ENCODE assay signal across 31 mouse cellular contexts in genomic region chr2:163347517-163348184, GRCm38 (mm10). TPM values are rescaled to one million over a fixed set of nuclear protein-coding genes. Genes with fewer than 3 reads are reported as not detected.
A peak's percentile ranks its signal among the peaks of the same experiment; 100 is the strongest.
DNase-seq lines count a peak whose midpoint lies in the region; ATAC-seq and TF ChIP-seq lines count a peak whose summit lies in the region.
"Had no signal": no experiment of that assay in that cellular context is flagged by ENCODE, and none has a peak within 500 bp of the region (broad histone marks: within the 10 kb centered on the region; RNA-seq: fewer than 3 reads in every experiment).

No protein-coding gene starts in this region.

- no peak for ATAC-seq in heart, embryonic 14.5 days (ENCODE audit: insufficient number of reproducible peaks, insufficient read depth, low FRiP score, low read depth)
- no peak for ATAC-seq in intestine, embryonic 16.5 days
- no peak for ATAC-seq in intestine, embryonic 15.5 days
- ATAC-seq: forebrain, embryonic 13.5 days; hindbrain, postnatal 0 days had no signal

- no peak for TF ChIP-seq POLR2A in thymus, adult 2 months (IDR thresholded peaks at IDR 0.05; ENCODE audit: control insufficient read depth, extremely low read depth, insufficient read depth, low read length, poor library complexity)

- H3K9ac ChIP-seq in heart, embryonic 14.5 days (ENCODE audit: low read length): 0 out of 2 replicates have a peak overlapping the region, but pooled peaks have one; percentile 2
- 0 out of 2 replicates have a peak overlapping the region, but pooled peaks have one; percentile 33 for H3K9ac ChIP-seq in intestine, embryonic 16.5 days (ENCODE audit: low read depth, low read length)
- no peak overlapping the region for H3K9ac ChIP-seq in intestine, embryonic 15.5 days
- H3K9ac ChIP-seq: forebrain, embryonic 13.5 days; heart, embryonic 15.5 days; hindbrain, embryonic 12.5 days; kidney, embryonic 15.5 days; limb, embryonic 13.5 days; lung, embryonic 15.5 days; stomach, embryonic 15.5 days had no signal

- H3K9me3 ChIP-seq in heart, embryonic 14.5 days (ENCODE audit: control insufficient read depth, low read length): no peaks in the 10 kb centered on the region
- H3K9me3 ChIP-seq in intestine, embryonic 16.5 days (ENCODE audit: control insufficient read depth, low read length): no peaks in the 10 kb centered on the region
- H3K9me3 ChIP-seq in intestine, embryonic 15.5 days: no peaks in the 10 kb centered on the region
- H3K9me3 ChIP-seq: forebrain, embryonic 13.5 days; G1E; heart, embryonic 15.5 days; hindbrain, embryonic 12.5 days; kidney, embryonic 15.5 days; limb, embryonic 13.5 days; lung, embryonic 15.5 days; stomach, embryonic 15.5 days had no signal

- no peak for DNase-seq in gastrocnemius, adult 2 months
- no peak for DNase-seq in gastrocnemius, postnatal 14 days
- DNase-seq in heart, postnatal 14 days: no peak
- DNase-seq in thymus, adult 2 months: no peak
- DNase-seq: adrenal gland, adult 8-10 months; cerebellum, adult 2 months; cerebellum, postnatal 14 days; gastrocnemius, postnatal 25 days; kidney, adult 18-20 months; kidney, postnatal 25 days; lung, postnatal 36 days; midbrain, embryonic 14.5 days; right cerebral cortex, postnatal 25 days; thymus, postnatal 14 days had no signal

- intact Hi-C loops in gastrocnemius, adult 2 months (cut with DNase I): no loop called here
- intact Hi-C loops in gastrocnemius, postnatal 14 days (cut with DNase I; ENCODE audit: low total_unique reads): no loop called here
- intact Hi-C loops in heart, postnatal 14 days (cut with DNase I): no loop called here

- peak overlapping the region; percentile 92 for H3K27ac ChIP-seq in gastrocnemius, adult 2 months
- H3K27ac ChIP-seq in heart, embryonic 14.5 days (replicated peaks in 1 of 2; ENCODE audit: control insufficient read depth in 1 of 2, insufficient read depth in 1 of 2, low read depth in 2 of 2, low read length in 2 of 2): peak overlapping the region in 1 of 2 experiments; percentile 14; a peak in 2 of 4 replicates
- H3K27ac ChIP-seq in intestine, embryonic 16.5 days (ENCODE audit: low read length): no peak overlapping the region; the same call in 1 of the 2 replicates
- H3K27ac ChIP-seq in intestine, embryonic 15.5 days: no peak overlapping the region
- no peak overlapping the region for H3K27ac ChIP-seq in thymus, adult 2 months (ENCODE audit: control insufficient read depth, insufficient read depth, low read length)
- H3K27ac ChIP-seq: forebrain, embryonic 13.5 days; hindbrain, embryonic 12.5 days; hindbrain, postnatal 0 days; kidney, embryonic 15.5 days; layer of hippocampus, adult 2 months; left cerebral cortex, adult 2 months; limb, embryonic 13.5 days; lung, embryonic 15.5 days had no signal

- WGBS in heart, embryonic 14.5 days: 35% methylated on average over 8 of the region's 8 CpGs
- WGBS in intestine, embryonic 16.5 days: 80% methylated on average over 8 of the region's 8 CpGs
- 80% methylated on average over 8 of the region's 8 CpGs for WGBS in intestine, embryonic 15.5 days
- WGBS in thymus, adult 2 months: 86% methylated on average over 8 of the region's 8 CpGs

- peaks cover 47 to 62% of the 10 kb centered on the region in 2 experiments for H3K4me1 ChIP-seq in heart, embryonic 14.5 days (ENCODE audit: control insufficient read depth in 2 of 2, insufficient read depth in 2 of 2, low read length in 2 of 2)
- peaks cover 7% of the 10 kb centered on the region; the same call in 1 of the 2 replicates for H3K4me1 ChIP-seq in intestine, embryonic 16.5 days (ENCODE audit: control insufficient read depth, insufficient read depth, low read length)
- peaks cover 9% of the 10 kb centered on the region; the same call in 1 of the 2 replicates for H3K4me1 ChIP-seq in intestine, embryonic 15.5 days (replicated peaks)
- H3K4me1 ChIP-seq in thymus, adult 2 months (replicated peaks; ENCODE audit: control insufficient read depth, insufficient read depth, low read length): no peaks in the 10 kb centered on the region
- H3K4me1 ChIP-seq: forebrain, embryonic 13.5 days; hindbrain, embryonic 12.5 days; kidney, embryonic 15.5 days had no signal

- H3K36me3 ChIP-seq in heart, embryonic 14.5 days (ENCODE audit: control insufficient read depth, insufficient read depth, low read length): peaks cover 49% of the 10 kb centered on the region
- no peaks in the 10 kb centered on the region for H3K36me3 ChIP-seq in intestine, embryonic 16.5 days (ENCODE audit: control insufficient read depth, insufficient read depth, low read length)
- no peaks in the 10 kb centered on the region for H3K36me3 ChIP-seq in intestine, embryonic 15.5 days
- H3K36me3 ChIP-seq in thymus, adult 2 months (ENCODE audit: control insufficient read depth, insufficient read depth, low read length): no peaks in the 10 kb centered on the region
- H3K36me3 ChIP-seq: G1E; hindbrain, embryonic 12.5 days; kidney, embryonic 15.5 days; limb, embryonic 13.5 days; lung, embryonic 15.5 days; stomach, embryonic 15.5 days had no signal

- peak overlapping the region; percentile 33 for H3K4me3 ChIP-seq in gastrocnemius, adult 2 months
- no peak overlapping the region for H3K4me3 ChIP-seq in heart, embryonic 14.5 days (ENCODE audit: control insufficient read depth in 1 of 2, insufficient read depth in 1 of 2, low read depth in 1 of 2, low read length in 2 of 2)
- no peak overlapping the region for H3K4me3 ChIP-seq in intestine, embryonic 16.5 days (ENCODE audit: low read length)
- no peak overlapping the region for H3K4me3 ChIP-seq in intestine, embryonic 15.5 days (replicated peaks)
- no peak overlapping the region for H3K4me3 ChIP-seq in thymus, adult 2 months (ENCODE audit: control insufficient read depth, insufficient read depth, low read length)
- H3K4me3 ChIP-seq: forebrain, embryonic 13.5 days; heart, embryonic 15.5 days; hindbrain, embryonic 12.5 days; kidney, embryonic 15.5 days; layer of hippocampus, adult 2 months; left cerebral cortex, adult 2 months; limb, embryonic 13.5 days; lung, embryonic 15.5 days; stomach, embryonic 15.5 days had no signal

- H3K27me3 ChIP-seq in heart, embryonic 14.5 days (ENCODE audit: control insufficient read depth, insufficient read depth, low read length): no peaks in the 10 kb centered on the region
- no peaks in the 10 kb centered on the region for H3K27me3 ChIP-seq in intestine, embryonic 16.5 days (replicated peaks; ENCODE audit: control insufficient read depth, insufficient read depth, low read length)
- H3K27me3 ChIP-seq in intestine, embryonic 15.5 days (replicated peaks): no peaks in the 10 kb centered on the region
- no peaks in the 10 kb centered on the region for H3K27me3 ChIP-seq in thymus, adult 2 months (ENCODE audit: control insufficient read depth, insufficient read depth, low read length)
- H3K27me3 ChIP-seq: heart, embryonic 15.5 days; kidney, embryonic 15.5 days; lung, embryonic 15.5 days; stomach, embryonic 15.5 days had no signal

- H3K4me2 ChIP-seq in heart, embryonic 14.5 days (ENCODE audit: low read length): no peak overlapping the region
- H3K4me2 ChIP-seq in intestine, embryonic 16.5 days (ENCODE audit: low read depth, low read length): no peak overlapping the region
- H3K4me2 ChIP-seq in intestine, embryonic 15.5 days (replicated peaks): no peak overlapping the region
- H3K4me2 ChIP-seq: forebrain, embryonic 13.5 days; heart, embryonic 15.5 days; hindbrain, embryonic 12.5 days; kidney, embryonic 15.5 days; limb, embryonic 13.5 days; liver, embryonic 11.5 days; lung, embryonic 15.5 days; stomach, embryonic 15.5 days had no signal

- TF ChIP-seq CTCF in gastrocnemius, adult 2 months (IDR thresholded peaks at IDR 0.05): no peak
- no peak for TF ChIP-seq CTCF in thymus, adult 2 months (IDR thresholded peaks at IDR 0.05; ENCODE audit: borderline replicate concordance, control insufficient read depth, extremely low read depth, insufficient read depth, low read length, poor library complexity)

RNA-seq across cellular contexts. Expression of gene Jph2, which starts 50.1 kb away (rescaled TPM):
- 100 to 1,000 TPM; 424 to 437 TPM for total RNA-seq in gastrocnemius, adult 2 months (2021)
- total RNA-seq in gastrocnemius, postnatal 14 days (2021): 100 to 1,000 TPM; 352 to 422 TPM
- 25.5 and 29.4 TPM in 2 replicates for polyA plus RNA-seq in heart, embryonic 14.5 days (2014; fragmentation: Nextera tagmentation; extraction: Ambion mirVana)
- total RNA-seq in heart, postnatal 14 days (2021): 100 to 1,000 TPM; 401 to 402 TPM
- 6.3 and 7.5 TPM in 2 replicates for polyA plus RNA-seq in intestine, embryonic 16.5 days (2015; fragmentation: Nextera tagmentation; extraction: Ambion mirVana)
- 8.5 and 9.8 TPM in 2 replicates for polyA plus RNA-seq in intestine, embryonic 15.5 days (2015; fragmentation: Nextera tagmentation; extraction: Ambion mirVana)
- 3.3 and 14.7 TPM in 2 replicates for polyA plus RNA-seq in thymus, adult 2 months (2012; rRNA removed)
- total RNA-seq: megakaryocyte-erythroid progenitor cell, adult 5-6 weeks; neutrophil, adult 5-6 weeks had no signal
- polyA plus RNA-seq: G1E had no signal
